Mouse (Mus musculus) embryo, embryonic 9.5 days (tissue): ENCODE results near the gene Shisa5.
A peak's percentile ranks its signal among the peaks of the same experiment; 100 is the strongest.

Experiments used
- DNase-seq: peaks from one replicate; pipeline ENCODE4 v3.0.0-alpha.2; 2017; ENCODE audit errors: extremely low spot score

Gene Shisa5

DNA sequence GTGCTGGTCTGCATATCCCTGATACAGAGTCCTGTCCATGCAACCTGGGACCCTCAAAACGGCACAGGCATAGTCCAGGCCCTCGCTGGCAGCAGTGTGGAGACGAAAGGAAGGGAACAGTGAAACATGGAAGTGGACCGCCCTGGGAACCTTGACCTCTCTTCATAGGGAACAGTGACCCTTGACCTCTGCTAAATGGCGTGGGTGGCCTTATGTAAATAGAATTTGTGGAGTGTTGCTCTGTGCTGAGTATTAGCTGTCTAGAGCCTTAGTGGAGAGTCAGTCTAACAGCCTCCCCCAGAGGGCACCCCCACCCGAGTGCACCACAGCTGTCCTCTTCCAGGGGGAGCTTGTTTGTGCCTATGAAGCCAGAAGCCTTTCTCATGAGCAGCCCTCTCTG, 54.4 kb downstream of the Shisa5 start:
- DNase-seq, result peak; percentile 41

DNA sequence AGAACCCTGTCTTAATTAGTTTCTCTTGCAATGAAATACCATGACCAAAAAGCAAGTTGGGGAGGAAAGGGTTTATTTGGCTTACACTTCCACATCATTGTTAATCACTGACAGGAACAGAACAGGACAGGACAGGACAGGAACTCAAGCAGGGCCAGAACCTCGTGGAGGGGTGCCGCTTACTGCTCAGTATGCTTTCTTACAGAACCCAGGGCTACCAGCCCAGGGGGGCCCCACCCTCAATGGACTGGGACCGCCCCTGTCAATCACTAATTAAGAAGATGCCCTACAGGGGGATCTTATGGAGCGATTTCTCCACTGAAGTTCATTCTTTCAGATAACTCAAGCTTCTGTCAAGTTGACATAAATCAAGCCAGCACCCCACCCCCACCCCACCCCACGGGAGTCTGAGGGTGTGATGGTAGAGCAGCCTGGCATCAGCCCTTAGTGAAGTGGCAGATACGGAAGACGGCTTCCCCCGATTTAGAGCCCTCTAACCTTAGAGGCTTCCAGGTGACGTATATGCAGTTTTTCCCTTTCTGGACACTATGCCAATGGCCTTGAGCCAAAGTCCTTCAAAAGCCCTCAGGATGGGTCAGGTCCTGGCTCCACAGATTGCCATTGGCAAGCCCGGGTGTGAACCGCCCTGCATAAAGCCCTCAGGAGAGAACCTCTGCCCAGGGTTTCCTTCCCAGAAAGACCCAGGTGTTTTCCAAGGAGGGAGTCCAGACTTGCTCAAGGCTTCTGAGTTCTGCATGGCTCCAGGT, 55.6 kb downstream of the Shisa5 start:
- no peak for DNase-seq

DNA sequence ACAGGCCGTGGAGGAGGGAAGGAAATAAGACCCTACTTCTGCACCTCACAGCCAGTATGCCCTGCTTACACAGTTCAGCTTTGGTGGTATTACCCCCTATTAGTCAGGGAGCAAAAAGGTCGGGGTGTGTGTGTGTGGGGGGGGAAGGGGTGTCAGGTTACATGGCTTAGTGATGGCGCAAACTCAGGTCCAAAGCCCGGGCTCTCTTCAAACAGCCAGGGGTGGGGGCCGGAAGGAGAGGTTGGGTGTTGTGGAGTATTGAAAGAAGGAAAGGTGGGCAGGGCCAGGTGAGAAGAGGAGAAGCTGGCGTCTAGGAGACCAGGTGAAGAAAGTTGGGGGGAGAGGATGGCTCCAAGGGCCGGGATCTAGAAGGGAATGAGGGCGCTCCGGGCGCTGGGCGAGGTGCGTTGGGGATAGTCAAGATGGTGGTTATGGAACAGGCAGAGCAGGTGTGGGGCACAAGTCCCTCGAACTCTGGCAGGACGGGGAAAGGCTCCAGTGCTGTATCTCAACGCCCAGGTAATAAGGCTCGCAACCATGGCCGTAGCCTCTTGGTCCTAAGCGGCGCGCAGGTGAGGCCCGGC, 56.3 kb downstream of the Shisa5 start:
- DNase-seq, result peak; percentile 71

DNA sequence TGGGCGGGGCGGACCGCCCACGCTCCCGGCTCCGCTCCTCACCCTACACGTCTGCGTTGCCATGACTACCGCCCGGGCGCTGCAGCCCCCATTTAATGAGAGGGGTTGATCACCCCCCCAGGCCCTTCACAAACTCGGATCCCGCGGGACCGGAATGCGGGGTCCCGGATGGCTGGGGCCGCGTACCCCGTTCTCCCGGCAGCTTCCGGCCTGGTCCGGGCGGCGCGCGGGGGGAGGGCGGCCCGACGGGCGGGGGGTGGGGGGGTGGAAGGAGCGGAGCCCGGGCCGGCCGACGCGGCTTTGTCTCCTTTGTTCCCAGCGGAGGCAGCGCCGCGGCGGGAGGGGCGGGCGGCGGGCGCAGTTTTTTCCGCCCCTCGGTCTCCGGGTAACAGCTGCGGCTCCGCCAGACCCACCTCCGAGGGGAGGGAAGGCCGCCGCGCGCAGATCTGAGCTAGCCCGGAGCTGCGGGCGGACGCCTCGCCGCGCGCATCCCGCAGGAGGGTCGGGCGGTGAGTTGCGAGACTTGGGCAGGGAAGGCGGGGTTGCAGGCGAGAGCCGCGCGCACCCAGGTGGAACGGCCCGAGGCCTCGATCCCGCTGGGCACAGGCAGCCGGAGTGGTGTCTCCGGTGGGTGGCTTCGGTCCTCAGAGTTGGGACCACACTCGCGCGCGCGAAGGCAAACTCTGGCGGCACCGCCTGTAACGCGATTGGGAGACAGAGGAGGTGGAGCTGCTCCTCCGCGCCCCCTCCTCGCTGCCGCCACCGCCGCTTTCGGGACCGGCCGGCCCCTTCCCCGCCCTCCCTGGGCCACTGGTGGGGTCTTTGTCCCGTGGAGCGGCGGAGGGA, 57.0 kb downstream of the Shisa5 start, which contains the start of gene Plxnb1:
Plxnb1 (plus strand) TSS at position 253 of the 846 bp plus-strand sequence.
- peak; percentile 85 for DNase-seq

DNA sequence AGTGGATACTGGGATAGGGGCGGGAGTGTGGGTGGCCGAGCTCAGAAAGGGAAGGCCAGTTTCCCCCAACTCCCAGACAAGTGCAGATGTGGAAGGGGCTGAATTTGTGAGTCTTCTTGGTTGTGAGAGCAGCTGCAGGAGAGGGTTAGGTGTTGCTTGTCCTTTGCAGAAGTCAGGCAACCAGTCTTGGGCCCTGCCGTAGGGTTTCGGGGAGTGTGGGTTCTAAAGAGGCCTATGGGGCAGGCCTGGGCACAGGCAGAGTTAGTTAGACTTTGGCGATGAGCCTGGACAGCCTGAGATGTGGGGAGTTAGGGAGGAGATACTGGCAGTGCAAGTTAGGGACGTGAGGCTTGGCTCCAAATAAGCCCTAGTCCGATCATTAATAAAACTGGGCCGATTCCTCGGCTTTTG, 57.9 kb downstream of the Shisa5 start:
- DNase-seq, result no peak

DNA sequence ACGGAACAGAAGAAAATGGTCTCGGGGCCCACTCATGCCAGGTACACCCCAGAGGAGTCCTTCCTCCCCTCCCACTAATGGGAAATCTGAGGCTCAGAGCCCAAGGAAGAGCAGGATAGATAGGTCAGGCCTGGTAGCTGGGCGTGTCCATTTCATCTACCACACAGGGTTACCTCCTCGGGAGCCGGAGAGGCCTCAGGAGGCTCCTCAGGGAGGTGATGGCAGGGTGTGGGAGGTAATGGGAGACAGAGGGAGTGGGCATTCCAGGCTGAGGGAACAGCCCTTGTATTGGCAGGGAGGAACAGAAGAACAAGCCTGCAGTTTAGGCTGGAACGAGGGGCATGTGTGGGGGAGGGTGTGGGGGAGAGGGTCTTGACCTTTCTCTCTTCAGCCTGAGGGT, 58.5 kb downstream of the Shisa5 start:
- DNase-seq, result peak; percentile 28

DNA sequence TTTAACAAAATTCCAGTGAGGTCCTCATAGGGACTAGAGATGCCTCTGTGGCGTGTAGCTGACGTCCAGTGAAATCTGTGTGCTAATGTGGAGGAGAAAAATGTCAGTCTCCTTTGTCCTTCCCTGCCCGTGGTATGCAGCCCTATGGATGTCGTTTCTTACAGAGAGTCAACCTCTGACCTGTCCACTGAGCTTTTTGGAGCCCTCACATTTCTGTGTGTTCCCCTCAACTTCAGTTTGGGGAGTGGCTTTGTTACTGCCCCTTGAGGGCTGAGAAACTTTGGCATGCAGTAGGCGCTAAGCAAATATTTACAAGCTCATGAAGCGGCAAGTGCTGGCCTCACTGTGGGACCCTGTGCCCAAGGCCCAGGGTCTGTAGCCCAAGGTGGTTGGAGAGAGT, 58.9 kb downstream of the Shisa5 start:
- peak; percentile 26 for DNase-seq

DNA sequence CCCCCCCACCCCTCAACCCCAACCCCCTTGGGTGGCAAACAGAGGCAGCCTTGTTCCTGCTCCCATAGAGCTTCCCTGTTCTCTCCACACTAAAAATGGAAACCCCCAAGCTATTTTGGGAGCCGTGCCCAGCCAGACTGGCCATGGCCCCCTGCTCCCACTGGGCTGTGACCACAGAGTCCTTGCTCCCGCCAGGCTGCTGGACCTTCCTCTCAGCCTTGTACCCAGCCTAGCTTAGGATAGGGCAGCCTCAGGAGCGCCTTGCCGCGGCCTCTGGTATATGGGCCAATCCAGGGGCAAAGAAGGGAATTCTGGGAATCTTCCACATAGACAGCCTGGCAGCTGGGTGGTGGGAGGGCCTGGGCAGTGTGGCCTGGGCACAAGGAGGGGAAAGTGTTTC, 59.5 kb downstream of the Shisa5 start:
- no peak for DNase-seq

DNA sequence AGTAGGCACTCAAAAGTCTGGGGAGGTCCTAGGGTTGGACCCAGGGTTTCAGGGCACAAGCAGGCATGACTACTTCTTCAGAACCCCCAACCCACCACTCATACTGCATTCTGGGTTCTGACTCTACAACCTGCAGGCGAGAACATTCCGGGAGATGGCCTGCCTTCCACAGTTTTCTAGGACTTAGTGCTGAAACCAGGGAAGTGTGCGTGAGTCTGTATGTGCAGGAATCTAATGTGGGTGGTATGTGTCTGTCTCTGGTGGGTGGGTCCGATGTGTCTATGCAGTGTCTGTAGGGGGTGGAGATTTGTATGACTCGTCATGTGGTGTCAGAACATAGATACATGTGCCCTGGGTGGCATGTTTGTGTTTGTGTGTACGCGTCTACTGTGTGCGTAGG, 60.0 kb downstream of the Shisa5 start:
- no peak for DNase-seq

DNA sequence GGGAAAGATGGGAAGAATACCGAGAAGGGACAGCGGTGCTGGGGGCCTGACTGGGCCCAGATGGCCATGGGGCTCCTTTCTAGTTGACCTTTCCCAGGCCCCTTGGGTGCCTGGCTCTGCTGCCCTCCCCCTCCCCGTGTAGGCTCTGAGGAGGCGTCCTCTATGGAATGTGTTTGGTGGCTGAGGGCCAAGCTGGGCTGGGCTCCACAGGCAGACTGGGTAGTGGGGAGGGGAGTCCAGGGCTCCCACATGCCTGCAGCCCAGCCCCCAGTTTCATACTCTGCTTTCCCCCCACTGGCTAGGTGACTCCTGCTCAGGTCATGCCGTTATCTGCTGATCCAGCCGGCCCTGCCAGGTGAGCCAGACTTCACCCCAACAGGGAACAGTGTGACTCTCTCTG, 60.6 kb downstream of the Shisa5 start:
- DNase-seq, result no peak

DNA sequence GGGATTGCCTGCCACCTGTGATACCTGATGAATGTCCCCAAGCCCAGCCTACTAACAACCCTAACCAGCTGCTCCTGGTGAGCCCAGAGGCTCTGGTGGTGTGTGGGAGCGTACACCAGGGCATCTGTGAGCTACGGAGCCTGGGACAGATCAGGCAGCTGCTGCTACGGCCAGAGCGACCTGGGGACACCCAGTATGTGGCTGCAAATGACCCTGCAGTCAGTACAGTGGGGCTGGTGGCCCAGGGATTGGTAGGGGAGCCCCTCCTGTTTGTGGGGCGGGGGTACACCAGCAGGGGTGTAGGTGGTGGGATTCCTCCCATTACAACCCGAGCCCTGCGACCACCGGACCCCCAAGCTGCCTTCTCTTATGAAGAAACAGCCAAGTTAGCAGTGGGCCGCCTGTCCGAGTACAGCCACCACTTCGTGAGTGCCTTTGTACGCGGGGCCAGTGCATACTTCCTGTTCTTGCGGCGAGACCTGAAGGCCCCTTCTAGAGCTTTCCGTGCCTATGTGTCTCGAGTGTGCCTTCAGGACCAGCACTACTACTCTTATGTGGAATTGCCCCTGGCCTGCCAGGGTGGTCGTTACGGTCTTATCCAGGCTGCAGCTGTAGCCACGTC, 62.1 kb downstream of the Shisa5 start:
- no peak for DNase-seq

DNA sequence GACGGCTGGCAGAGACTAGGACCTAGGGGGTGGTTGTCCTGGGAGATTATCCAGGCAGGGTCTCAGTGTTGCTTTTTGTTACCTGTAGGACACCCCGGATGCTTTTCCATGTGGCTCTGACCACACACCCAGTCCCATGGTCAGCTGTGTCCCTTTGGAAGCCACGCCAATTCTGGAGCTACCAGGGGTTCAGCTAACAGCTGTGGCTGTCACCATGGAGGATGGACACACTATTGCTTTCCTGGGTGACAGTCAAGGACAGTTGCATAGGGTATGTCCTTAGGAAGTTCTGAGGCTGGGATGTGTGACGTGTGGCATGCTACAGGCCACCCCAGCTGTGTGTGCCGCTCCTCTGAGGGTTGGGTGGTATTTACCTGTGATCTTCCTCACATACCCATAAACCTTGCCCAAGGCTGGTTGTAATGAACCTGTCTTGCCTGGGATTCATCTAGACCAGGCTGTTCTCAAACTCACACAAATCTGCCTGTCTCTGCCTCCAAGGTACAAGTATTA, 63.6 kb downstream of the Shisa5 start:
- no peak for DNase-seq

DNA sequence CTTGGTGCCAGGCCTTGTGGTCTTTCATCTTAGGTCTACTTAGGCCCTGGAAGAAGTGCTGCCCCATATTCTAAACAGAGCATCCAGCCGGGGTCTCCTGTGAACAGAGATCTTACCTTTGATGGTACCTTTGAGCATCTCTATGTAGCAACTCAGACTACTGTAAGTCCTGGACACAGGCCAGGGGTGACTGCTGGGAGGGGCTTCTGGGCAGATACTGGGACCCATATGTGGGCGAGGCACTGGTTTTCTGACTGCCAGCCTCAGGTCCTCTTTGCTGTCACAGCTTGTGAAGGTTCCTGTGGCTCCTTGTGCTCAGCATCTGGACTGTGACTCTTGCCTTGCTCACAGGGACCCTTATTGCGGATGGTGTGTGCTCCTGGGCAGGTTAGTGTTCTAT, 64.2 kb downstream of the Shisa5 start:
- DNase-seq, result no peak

DNA sequence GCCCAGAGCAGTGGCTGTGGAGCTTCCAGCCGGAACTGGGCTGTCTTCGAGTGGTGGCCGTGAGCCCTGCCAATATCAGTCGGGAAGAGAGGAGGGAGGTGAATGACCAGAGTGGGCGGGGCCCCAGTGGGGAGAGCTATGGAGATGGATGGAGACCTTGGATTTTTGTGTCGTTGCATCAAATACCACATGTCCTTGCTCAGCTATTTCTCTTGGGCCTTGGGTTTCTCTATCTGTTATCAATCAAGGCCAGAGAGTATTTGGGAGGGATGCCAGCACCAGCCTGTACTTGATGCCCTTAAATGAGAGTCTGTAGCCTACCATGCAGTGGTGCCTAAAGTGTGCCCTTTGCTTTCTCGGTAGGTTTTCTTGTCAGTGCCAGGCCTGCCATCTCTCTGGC, 64.9 kb downstream of the Shisa5 start:
- no peak for DNase-seq

DNA sequence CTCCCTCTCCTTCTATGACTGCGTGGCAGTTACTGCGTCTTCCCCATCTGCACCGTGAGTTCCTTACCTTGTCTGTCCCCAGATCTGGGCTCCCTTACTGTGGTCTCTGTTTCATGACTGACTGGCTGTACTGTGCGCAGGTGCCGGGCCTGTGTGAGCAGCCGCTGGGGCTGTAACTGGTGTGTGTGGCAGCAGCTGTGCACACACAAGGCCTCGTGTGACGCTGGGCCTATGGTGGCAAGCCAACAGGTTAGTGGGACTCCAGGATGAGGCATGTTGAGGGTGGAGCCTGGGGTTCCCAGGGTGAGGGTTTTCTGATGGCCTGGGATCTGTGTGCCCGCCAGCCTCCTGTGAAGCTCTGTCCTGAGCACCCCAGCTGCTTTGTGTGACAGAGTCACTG, 65.7 kb downstream of the Shisa5 start:
- DNase-seq, result no peak

DNA sequence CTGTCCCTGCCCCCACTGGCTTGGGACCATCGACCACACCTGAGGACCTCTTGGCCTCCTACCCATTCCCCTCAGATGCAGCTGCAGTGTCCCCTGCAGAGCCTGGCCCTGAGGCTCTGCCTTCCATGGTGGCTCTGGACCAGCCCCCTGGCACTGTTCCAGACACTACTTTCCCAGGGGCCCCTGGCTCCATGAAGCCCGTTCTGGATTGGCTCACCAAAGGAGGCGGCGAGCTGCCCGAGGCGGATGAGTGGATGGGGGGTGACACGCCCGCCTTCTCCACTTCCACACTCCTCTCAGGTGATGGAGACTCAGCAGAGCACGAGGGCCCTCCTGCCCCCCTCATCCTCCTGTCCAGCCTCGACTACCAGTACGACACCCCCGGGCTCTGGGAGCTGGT, 66.6 kb downstream of the Shisa5 start:
- no peak for DNase-seq

DNA sequence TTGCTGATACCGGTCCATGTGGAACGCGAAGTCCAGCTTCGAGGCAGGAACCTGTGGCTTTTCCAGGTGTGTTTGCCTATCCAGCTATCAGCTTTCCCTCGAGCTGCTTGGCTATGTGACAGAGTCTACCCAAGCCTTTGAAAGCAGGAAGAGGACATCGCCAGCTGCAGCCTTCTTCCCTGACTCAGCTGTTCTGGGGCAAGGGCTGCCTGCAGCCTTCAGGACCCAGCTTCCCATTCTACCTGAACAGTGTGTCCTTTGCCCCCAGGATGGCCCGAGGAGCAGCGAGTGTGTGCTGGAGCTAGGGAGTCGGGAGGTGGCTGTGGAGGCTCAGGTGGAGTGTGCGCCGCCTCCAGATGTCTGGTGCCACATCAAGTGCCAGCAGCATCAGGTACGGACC, 67.3 kb downstream of the Shisa5 start:
- DNase-seq, result no peak

DNA sequence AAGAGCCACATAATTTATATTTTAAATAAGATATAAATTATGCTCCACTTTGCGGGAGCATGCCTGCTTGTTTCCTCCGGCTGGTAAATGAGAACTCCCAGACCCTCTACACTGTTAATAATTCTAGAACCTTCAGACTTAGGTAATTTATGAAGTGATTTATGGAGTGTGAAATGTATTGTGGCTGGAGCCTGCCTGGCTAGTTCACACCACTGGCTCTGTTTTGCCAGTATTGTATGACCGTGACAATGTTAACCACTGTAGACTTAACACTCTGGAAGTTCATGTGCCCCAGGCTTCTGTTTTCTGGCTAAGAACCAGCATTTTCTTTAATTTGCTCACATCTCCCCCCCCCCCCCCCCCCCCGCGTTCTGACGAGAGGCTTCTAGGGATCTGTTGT, 69.0 kb downstream of the Shisa5 start:
- no peak for DNase-seq
